ENCODE assay signal across 19 mouse cellular contexts in genomic region chr12:87201694-87202093, GRCm38 (mm10). TPM values are rescaled to one million over a fixed set of nuclear protein-coding genes. Genes with fewer than 3 reads are reported as not detected.
"Had no signal": no experiment of that assay in that cellular context is flagged by ENCODE, and none has a peak within 500 bp of the region (broad histone marks: within the 10 kb centered on the region; RNA-seq: fewer than 3 reads in every experiment).

No protein-coding gene starts in this region.

- DNase-seq: kidney, adult 11 months; kidney, adult 9 months; kidney, postnatal 10 days; left cerebral cortex, postnatal 4 days; lung, embryonic 14.5 days; lung, postnatal 10 days; lung, postnatal 4 days; right cerebral cortex, postnatal 4 days; spleen, adult 18-20 months; thymus, adult 18-20 months; thymus, postnatal 14 days had no signal

- ATAC-seq: midbrain, embryonic 15.5 days had no signal

- H3K9me3 ChIP-seq: limb, embryonic 13.5 days; liver, embryonic 15.5 days; midbrain, embryonic 10.5 days; midbrain, embryonic 15.5 days; neural tube, embryonic 12.5 days; stomach, embryonic 15.5 days had no signal

- H3K36me3 ChIP-seq: limb, embryonic 13.5 days; liver, embryonic 15.5 days; midbrain, embryonic 10.5 days; midbrain, embryonic 15.5 days; neural tube, embryonic 12.5 days; stomach, embryonic 15.5 days had no signal

- H3K4me3 ChIP-seq: limb, embryonic 13.5 days; liver, embryonic 15.5 days; midbrain, embryonic 10.5 days; midbrain, embryonic 15.5 days; neural tube, embryonic 12.5 days; stomach, embryonic 15.5 days had no signal

- H3K27me3 ChIP-seq: midbrain, embryonic 15.5 days; neural tube, embryonic 12.5 days; stomach, embryonic 15.5 days had no signal

- H3K4me2 ChIP-seq: limb, embryonic 13.5 days; liver, embryonic 15.5 days; lung, embryonic 14.5 days; midbrain, embryonic 15.5 days; neural tube, embryonic 12.5 days; stomach, embryonic 15.5 days had no signal

- H3K27ac ChIP-seq: limb, embryonic 13.5 days; liver, embryonic 15.5 days; midbrain, embryonic 10.5 days; midbrain, embryonic 15.5 days; neural tube, embryonic 12.5 days; stomach, embryonic 15.5 days had no signal

- H3K9ac ChIP-seq: limb, embryonic 13.5 days; liver, embryonic 15.5 days; lung, embryonic 14.5 days; midbrain, embryonic 15.5 days; neural tube, embryonic 12.5 days; stomach, embryonic 15.5 days had no signal

- H3K4me1 ChIP-seq: stomach, embryonic 15.5 days had no signal

RNA-seq across cellular contexts. Expression of gene Samd15, which starts 2.2 kb away (rescaled TPM):
- total RNA-seq: liver, adult 2 months; monocyte, adult 5-6 weeks had no signal
- polyA plus RNA-seq: liver, adult 2 months had no signal

RNA-seq across cellular contexts. Expression of gene Noxred1, which starts 36.8 kb away (rescaled TPM):
- total RNA-seq: liver, adult 2 months had no signal
